Mouse (Mus musculus) heart, embryonic 15.5 days (tissue): ENCODE data around the gene Cyth3. TPM values are rescaled to one million over a fixed set of nuclear protein-coding genes. Genes with fewer than 3 reads are reported as not detected.

Experiments
- ATAC-seq: fragments of 200-750 bp; cut with Nextera tagmentation; replicated peaks from 2 replicates; pipeline ENCODE4 v1.8.0; 2017; ENCODE audit warnings: low read depth, moderate TSS enrichment; ENCODE audit not compliant: insufficient number of reproducible peaks, insufficient read depth, low FRiP score
- H3K27ac ChIP-seq: fragments of 300-500 bp; sonication (generic); 2 replicates; pipeline ENCODE4 v1.5.1; 2015; ENCODE audit warnings: mild to moderate bottlenecking, inconsistent platforms
- H3K27me3 ChIP-seq: fragments of 300-500 bp; sonication (generic); 2 replicates; pipeline ENCODE4 v1.6.1; 2015; ENCODE audit warnings: inconsistent platforms
- H3K36me3 ChIP-seq: fragments of 300-500 bp; sonication (generic); 2 replicates; pipeline ENCODE4 v1.6.1; 2015; ENCODE audit warnings: mild to moderate bottlenecking, inconsistent platforms
- H3K4me1 ChIP-seq: fragments of 300-500 bp; sonication (generic); replicated peaks from 2 replicates; pipeline ENCODE4 v1.6.1; 2015; ENCODE audit warnings: inconsistent platforms
- H3K4me2 ChIP-seq: fragments of 300-500 bp; sonication (generic); 2 replicates; pipeline ENCODE4 v1.6.1; 2015; ENCODE audit warnings: inconsistent platforms, mild to moderate bottlenecking, moderate library complexity
- H3K4me3 ChIP-seq: fragments of 300-500 bp; sonication (generic); 2 replicates; pipeline ENCODE4 v1.5.1; 2015; ENCODE audit warnings: mild to moderate bottlenecking, inconsistent platforms
- H3K9ac ChIP-seq: fragments of 300-500 bp; sonication (generic); 2 replicates; pipeline ENCODE4 v1.6.1; 2015; ENCODE audit warnings: mild to moderate bottlenecking, inconsistent platforms
- H3K9me3 ChIP-seq: fragments of 300-500 bp; sonication (generic); replicated peaks from 2 replicates; pipeline ENCODE4 v1.6.1; 2016; ENCODE audit warnings: inconsistent platforms
- WGBS: fragments of 180-500 bp; shearing (Covaris S2); methylation state at CpG from one replicate; pipeline ENCODE4 v1.1.7; 2015; ENCODE audit warnings: mixed read lengths; 5-methylcytosine and 5-hydroxymethylcytosine counted together
- polyA plus RNA-seq: library from polyadenylated mRNA; unstranded; fragments of >200 nt; fragmentation: Nextera tagmentation; extraction: Ambion mirVana; gene quantifications from 2 replicates; pipeline ENCODE4 v1.2.1, GENCODE M21; 2015

The Cyth3 gene
- polyA plus RNA-seq = 49.9 and 57.6 TPM in 2 replicates

- Histone ChIP-seq H3K4me1 (peaks cover 57% of the 10 kb centered on the region), H3K4me3 (peak within 1 kb of the TSS; percentile 94), H3K36me3 (no peaks in the 10 kb centered on the region), H3K9ac (peak within 1 kb of the TSS; percentile 98), H3K4me2 (peak within 1 kb of the TSS; percentile 88), H3K27me3 (no peaks in the 10 kb centered on the region), H3K9me3 (no peaks in the 10 kb centered on the region), H3K27ac (peak within 1 kb of the TSS; percentile 89)
- ATAC-seq = peak; percentile 88
- 6% methylated on average over 46 of the region's 46 CpGs for WGBS
These were observed at the start of gene Cyth3 for GRCm38 (mm10) chr5:143621893-143622622. Cyth3 (plus strand) TSS chr5:143622447.

GRCm38 (mm10) chr5:143573067-143573466 lies 49.2 kb upstream of the Cyth3 start:
- Histone ChIP-seq H3K27me3 (no peaks in the 10 kb centered on the region), H3K9me3 (no peaks in the 10 kb centered on the region), H3K9ac (no peak overlapping the region), H3K27ac (no peak overlapping the region), H3K4me2 (no peak overlapping the region), H3K4me3 (no peak overlapping the region), H3K36me3 (no peaks in the 10 kb centered on the region), H3K4me1 (peaks cover 8% of the 10 kb centered on the region)
- WGBS = 92% methylated on average over 4 of the region's 4 CpGs
- ATAC-seq = no peak

- H3K27me3 ChIP-seq = no peaks in the 10 kb centered on the region
- no peak overlapping the region for H3K4me2 ChIP-seq
- no peak overlapping the region for H3K4me3 ChIP-seq
- H3K4me1 ChIP-seq = peaks cover 8% of the 10 kb centered on the region
- WGBS = 64% methylated on average over 19 of the region's 19 CpGs
- H3K9ac ChIP-seq = no peak overlapping the region
- ATAC-seq = no peak
- H3K9me3 ChIP-seq = no peaks in the 10 kb centered on the region
- no peak overlapping the region for H3K27ac ChIP-seq
- no peaks in the 10 kb centered on the region for H3K36me3 ChIP-seq
These were observed 47.7 kb upstream of the Cyth3 start for GRCm38 (mm10) chr5:143574261-143575178.

GRCm38 (mm10) chr5:143579537-143580203 lies 42.6 kb upstream of the Cyth3 start:
- Histone ChIP-seq H3K36me3 (no peaks in the 10 kb centered on the region), H3K4me1 (peaks cover 9% of the 10 kb centered on the region), H3K4me3 (no peak overlapping the region), H3K4me2 (no peak overlapping the region), H3K27ac (0 out of 2 replicates have a peak overlapping the region, but pooled peaks have one; percentile 13), H3K9me3 (no peaks in the 10 kb centered on the region), H3K27me3 (no peaks in the 10 kb centered on the region), H3K9ac (no peak overlapping the region)
- 69% methylated on average over 10 of the region's 10 CpGs for WGBS
- no peak for ATAC-seq

GRCm38 (mm10) chr5:143580982-143581381 lies 41.3 kb upstream of the Cyth3 start:
- no peak overlapping the region for H3K9ac ChIP-seq
- no peaks in the 10 kb centered on the region for H3K36me3 ChIP-seq
- H3K4me2 ChIP-seq = no peak overlapping the region
- ATAC-seq = no peak
- H3K9me3 ChIP-seq = no peaks in the 10 kb centered on the region
- WGBS = 92% methylated on average over 2 of the region's 2 CpGs
- H3K4me1 ChIP-seq = peaks cover 9% of the 10 kb centered on the region
- H3K27ac ChIP-seq = no peak overlapping the region
- H3K4me3 ChIP-seq = no peak overlapping the region
- H3K27me3 ChIP-seq = no peaks in the 10 kb centered on the region

- Histone ChIP-seq H3K27me3 (no peaks in the 10 kb centered on the region), H3K27ac (0 out of 2 replicates have a peak overlapping the region, but pooled peaks have one; percentile 8), H3K36me3 (no peaks in the 10 kb centered on the region), H3K4me2 (no peak overlapping the region), H3K9ac (no peak overlapping the region), H3K9me3 (no peaks in the 10 kb centered on the region), H3K4me1 (peaks cover 9% of the 10 kb centered on the region), H3K4me3 (no peak overlapping the region)
- 60% methylated on average over 8 of the region's 8 CpGs for WGBS
- no peak for ATAC-seq
These were observed 40.4 kb upstream of the Cyth3 start for GRCm38 (mm10) chr5:143581874-143582273.

GRCm38 (mm10) chr5:143583081-143583480 lies 39.2 kb upstream of the Cyth3 start:
- H3K27ac ChIP-seq = no peak overlapping the region
- no peaks in the 10 kb centered on the region for H3K36me3 ChIP-seq
- ATAC-seq = no peak
- no peak overlapping the region for H3K4me3 ChIP-seq
- no peak overlapping the region for H3K4me2 ChIP-seq
- H3K27me3 ChIP-seq = no peaks in the 10 kb centered on the region
- H3K9me3 ChIP-seq = no peaks in the 10 kb centered on the region
- WGBS = 92% methylated on average over 10 of the region's 10 CpGs
- peaks cover 9% of the 10 kb centered on the region for H3K4me1 ChIP-seq
- no peak overlapping the region for H3K9ac ChIP-seq

GRCm38 (mm10) chr5:143584982-143585381 lies 37.3 kb upstream of the Cyth3 start:
- H3K9me3 ChIP-seq = no peaks in the 10 kb centered on the region
- H3K27me3 ChIP-seq = no peaks in the 10 kb centered on the region
- peaks cover 23% of the 10 kb centered on the region for H3K4me1 ChIP-seq
- H3K27ac ChIP-seq = peak overlapping the region; percentile 19; the same call in 1 of the 2 replicates
- WGBS = 50% methylated on average over 5 of the region's 5 CpGs
- no peak overlapping the region for H3K9ac ChIP-seq
- no peaks in the 10 kb centered on the region for H3K36me3 ChIP-seq
- H3K4me3 ChIP-seq = no peak overlapping the region
- no peak overlapping the region for H3K4me2 ChIP-seq
- ATAC-seq = no peak

- Histone ChIP-seq H3K36me3 (no peaks in the 10 kb centered on the region), H3K9me3 (no peaks in the 10 kb centered on the region), H3K27me3 (no peaks in the 10 kb centered on the region), H3K27ac (no peak overlapping the region), H3K9ac (no peak overlapping the region), H3K4me2 (no peak overlapping the region), H3K4me1 (peaks cover 22% of the 10 kb centered on the region), H3K4me3 (no peak overlapping the region)
- no peak for ATAC-seq
- 83% methylated on average over 8 of the region's 8 CpGs for WGBS
These were observed 35.9 kb upstream of the Cyth3 start for GRCm38 (mm10) chr5:143586386-143586785.

GRCm38 (mm10) chr5:143589108-143589507 lies 33.1 kb upstream of the Cyth3 start:
- H3K9ac ChIP-seq = no peak overlapping the region
- no peaks in the 10 kb centered on the region for H3K9me3 ChIP-seq
- no peak; the same call in 1 of the 2 replicates for ATAC-seq

GRCm38 (mm10) chr5:143592926-143593325 lies 29.3 kb upstream of the Cyth3 start:
- Histone ChIP-seq H3K9me3 (no peaks in the 10 kb centered on the region; the same call in 1 of the 2 replicates), H3K9ac (no peak overlapping the region), H3K4me2 (no peak overlapping the region), H3K27me3 (no peaks in the 10 kb centered on the region), H3K36me3 (no peaks in the 10 kb centered on the region), H3K4me1 (peaks cover 35% of the 10 kb centered on the region), H3K4me3 (no peak overlapping the region), H3K27ac (peak overlapping the region; percentile 83)
- peak; percentile 85 for ATAC-seq
- 29% methylated on average over 5 of the region's 5 CpGs for WGBS

More at GRCm38 (mm10) chr5:143589108-143589507, 33.1 kb upstream of the Cyth3 start:
- no peaks in the 10 kb centered on the region for H3K27me3 ChIP-seq
- H3K4me3 ChIP-seq = no peak overlapping the region
- WGBS = 10% methylated on average over 17 of the region's 17 CpGs
- H3K4me1 ChIP-seq = peaks cover 28% of the 10 kb centered on the region
- no peaks in the 10 kb centered on the region for H3K36me3 ChIP-seq
- H3K4me2 ChIP-seq = peak overlapping the region; percentile 44
- H3K27ac ChIP-seq = peak overlapping the region; percentile 58
